Mouse (Mus musculus) embryonic fibroblast, embryonic 13.5 days (primary cell): Measurements from ENCODE around the gene Olfr610. TPM values are rescaled to one million over a fixed set of nuclear protein-coding genes. Genes with fewer than 3 reads are reported as not detected.
"Not testable (repeated sequence)": the region's sequence is repeated elsewhere in the genome, so short reads cannot be mapped to it uniquely, and the experiment has no call there.

ENCODE experiments used
- H3K27ac ChIP-seq: 2 replicates; pipeline ENCODE4 v1.5.1; 2012; ENCODE audit warnings: low read length, control low read depth, inconsistent platforms; ENCODE audit not compliant: insufficient read depth
- H3K4me1 ChIP-seq: 2 replicates; pipeline ENCODE4 v1.6.1; 2011; ENCODE audit warnings: low read length; ENCODE audit not compliant: control insufficient read depth, insufficient read depth
- H3K4me3 ChIP-seq: 2 replicates; pipeline ENCODE4 v1.5.1; 2011; ENCODE audit warnings: mild to moderate bottlenecking, control low read depth, low read length; ENCODE audit not compliant: insufficient read depth
- CTCF ChIP-seq: IDR thresholded peaks from 2 replicates; pipeline ENCODE4 v1.5.1; 2011; ENCODE audit warnings: mild to moderate bottlenecking, control low read depth, low read length, moderate library complexity, borderline replicate concordance; ENCODE audit not compliant: insufficient read depth
- POLR2A ChIP-seq: IDR thresholded peaks from 2 replicates; pipeline ENCODE4 v1.6.1; 2011; ENCODE audit warnings: low read depth, mild to moderate bottlenecking, control low read depth, low read length, moderate library complexity
- polyA plus RNA-seq: library from polyadenylated mRNA; stranded (reverse); fragments of >200 nt; gene quantifications from 2 replicates; pipeline ENCODE4 v1.2.4, GENCODE M21; 2011; ENCODE audit warnings: low read depth; ENCODE audit not compliant: missing spikeins, insufficient read length

The Olfr610 gene
- polyA plus RNA-seq = not detected in 2 replicates

- H3K4me3 ChIP-seq = no peak within 1 kb of the TSS
- no peak within 1 kb of the TSS for H3K27ac ChIP-seq
- TF ChIP-seq CTCF = no peak
- TF ChIP-seq POLR2A = no peak
- H3K4me1 ChIP-seq = no peaks in the 10 kb centered on the region
These were observed at the start of gene Olfr610 for GRCm38 (mm10) chr7:103512022-103512421. TSS of gene Olfr610 (minus strand) at chr7:103512122.

- Histone ChIP-seq H3K4me1 (no peaks in the 10 kb centered on the region), H3K27ac (no peak within 1 kb of the TSS), H3K4me3 (no peak within 1 kb of the TSS)
- TF ChIP-seq POLR2A = no peak
- no peak for TF ChIP-seq CTCF
These were observed 43.9 kb upstream of the Olfr610 start, which contains the start of gene Olfr615 for GRCm38 (mm10) chr7:103555779-103556178. TSS of gene Olfr615 (plus strand) at chr7:103556079.

- TF ChIP-seq POLR2A (no peak), CTCF (no peak)
- H3K4me1 ChIP-seq = no peaks in the 10 kb centered on the region
- H3K4me3 ChIP-seq = no peak within 1 kb of the TSS
- no peak within 1 kb of the TSS for H3K27ac ChIP-seq
These were observed 35.9 kb upstream of the Olfr610 start, which contains the start of gene Olfr613 for GRCm38 (mm10) chr7:103547774-103548173. TSS of gene Olfr613 (plus strand) at chr7:103548074.

GRCm38 (mm10) chr7:103542617-103543016 lies 30.7 kb upstream of the Olfr610 start, which contains the start of gene Olfr612:
TSS of gene Olfr612 (minus strand) at chr7:103542717.
- H3K4me1 ChIP-seq, H3K27ac ChIP-seq, H3K4me3 ChIP-seq: not testable (repeated sequence)

GRCm38 (mm10) chr7:103520746-103521145 lies 8.8 kb upstream of the Olfr610 start, which contains the start of gene Olfr611:
TSS of gene Olfr611 (minus strand) at chr7:103520846.
- H3K4me1 ChIP-seq, H3K4me3 ChIP-seq, H3K27ac ChIP-seq: not testable (repeated sequence)

GRCm38 (mm10) chr7:103497962-103498361 lies 14.0 kb downstream of the Olfr610 start, which contains the start of gene Olfr609:
TSS of gene Olfr609 (minus strand) at chr7:103498062.
- no peaks in the 10 kb centered on the region for H3K4me1 ChIP-seq
- TF ChIP-seq POLR2A = no peak
- TF ChIP-seq CTCF = no peak
- H3K4me3 ChIP-seq = no peak within 1 kb of the TSS
- H3K27ac ChIP-seq = no peak within 1 kb of the TSS

GRCm38 (mm10) chr7:103477106-103477505 lies 34.8 kb downstream of the Olfr610 start:
- H3K27ac ChIP-seq, H3K4me1 ChIP-seq, H3K4me3 ChIP-seq: not testable (repeated sequence)

GRCm38 (mm10) chr7:103469577-103469976 lies 42.3 kb downstream of the Olfr610 start, which contains the start of gene Olfr608:
TSS of gene Olfr608 (plus strand) at chr7:103469877.
- TF ChIP-seq CTCF (no peak), POLR2A (no peak)
- Histone ChIP-seq H3K4me1 (no peaks in the 10 kb centered on the region), H3K4me3 (no peak within 1 kb of the TSS), H3K27ac (no peak within 1 kb of the TSS)

GRCm38 (mm10) chr7:103460590-103460989 lies 51.3 kb downstream of the Olfr610 start:
- Histone ChIP-seq H3K4me1 (no peaks in the 10 kb centered on the region), H3K4me3 (no peak overlapping the region), H3K27ac (no peak overlapping the region)
- TF ChIP-seq POLR2A (no peak), CTCF (no peak)

Other genes starting within 250 kb of the Olfr610 start
- gene Olfr596, start 206.5 kb downstream of the Olfr610 start, polyA plus RNA-seq = not detected in 2 replicates
- not detected in 2 replicates for gene Olfr597, start 195.8 kb downstream of the Olfr610 start, polyA plus RNA-seq
- not detected in 2 replicates for gene Olfr598, start 188.6 kb downstream of the Olfr610 start, polyA plus RNA-seq
- not detected in 2 replicates for gene Olfr599, start 176.2 kb downstream of the Olfr610 start, polyA plus RNA-seq
- gene Olfr600, start 162.5 kb downstream of the Olfr610 start, polyA plus RNA-seq = not detected in 2 replicates
- not detected in 2 replicates for gene Olfr601, start 149.5 kb downstream of the Olfr610 start, polyA plus RNA-seq
- gene Olfr603, start 125.9 kb downstream of the Olfr610 start, polyA plus RNA-seq = not detected in 2 replicates
- not detected in 2 replicates for gene Usp17lc, start 97.0 kb downstream of the Olfr610 start, polyA plus RNA-seq
- not detected in 2 replicates for gene Olfr605, start 66.7 kb downstream of the Olfr610 start, polyA plus RNA-seq
- gene Olfr606, start 63.1 kb downstream of the Olfr610 start, polyA plus RNA-seq = not detected in 2 replicates
- gene Olfr607, start 48.0 kb downstream of the Olfr610 start, polyA plus RNA-seq = not detected in 2 replicates
- gene Olfr608, start 42.2 kb downstream of the Olfr610 start, polyA plus RNA-seq = not detected in 2 replicates
- gene Olfr609, start 14.1 kb downstream of the Olfr610 start, polyA plus RNA-seq = not detected in 2 replicates
- gene Olfr611, start 8.7 kb upstream of the Olfr610 start, polyA plus RNA-seq = not detected in 2 replicates
- not detected in 2 replicates for gene Olfr612, start 30.6 kb upstream of the Olfr610 start, polyA plus RNA-seq
- gene Olfr613, start 36.0 kb upstream of the Olfr610 start, polyA plus RNA-seq = not detected in 2 replicates
- gene Olfr615, start 44.0 kb upstream of the Olfr610 start, polyA plus RNA-seq = not detected in 2 replicates
- not detected in 2 replicates for gene Olfr616, start 57.0 kb upstream of the Olfr610 start, polyA plus RNA-seq
- gene Olfr617, start 60.9 kb upstream of the Olfr610 start, polyA plus RNA-seq = not detected in 2 replicates
- gene Olfr618, start 78.0 kb upstream of the Olfr610 start, polyA plus RNA-seq = not detected in 2 replicates
- not detected in 2 replicates for gene Olfr619, start 88.5 kb upstream of the Olfr610 start, polyA plus RNA-seq
- not detected in 2 replicates for gene Olfr620, start 100.4 kb upstream of the Olfr610 start, polyA plus RNA-seq
- not detected in 2 replicates for gene Olfr622, start 130.6 kb upstream of the Olfr610 start, polyA plus RNA-seq
- not detected in 2 replicates for gene Olfr623, start 151.6 kb upstream of the Olfr610 start, polyA plus RNA-seq
- not detected in 2 replicates for gene Olfr624, start 159.1 kb upstream of the Olfr610 start, polyA plus RNA-seq
- gene Olfr625-ps1, start 170.6 kb upstream of the Olfr610 start, polyA plus RNA-seq = not detected in 2 replicates
- gene Olfr243, start 202.5 kb upstream of the Olfr610 start, polyA plus RNA-seq = not detected in 2 replicates
- not detected in 2 replicates for gene Olfr628, start 218.3 kb upstream of the Olfr610 start, polyA plus RNA-seq
- not detected in 2 replicates for gene Olfr629, start 232.8 kb upstream of the Olfr610 start, polyA plus RNA-seq
- gene Olfr630, start 245.2 kb upstream of the Olfr610 start, polyA plus RNA-seq = not detected in 2 replicates